Mouse (Mus musculus): Measurements from ENCODE around the gene Gm28363. TPM values are rescaled to one million over a fixed set of nuclear protein-coding genes. Genes with fewer than 3 reads are reported as not detected.

Gene Gm28363
- total RNA-seq (2023), result not detected

DNA sequence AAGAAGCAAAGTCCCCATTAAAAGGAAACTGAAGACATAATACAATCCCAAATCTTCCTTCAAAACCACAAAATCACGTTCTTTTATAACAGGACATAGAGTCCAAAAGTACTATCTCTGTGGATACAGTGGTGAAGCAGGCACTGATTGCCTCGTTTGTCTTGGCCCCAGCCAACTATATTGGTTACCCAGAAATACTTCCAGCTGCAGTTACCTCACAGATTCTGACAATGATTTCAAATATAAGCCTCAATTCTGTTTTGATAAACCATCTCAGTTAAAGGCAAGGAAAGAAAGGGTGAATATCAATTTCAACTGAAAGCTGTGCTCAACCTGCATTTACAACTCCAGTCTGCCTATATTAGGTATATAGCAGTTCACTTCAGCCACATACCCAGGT lies at the start of gene Gm28363:
Gm28363 (plus strand) TSS at position 301 of the 400 bp plus-strand sequence.

Other genes starting within 250 kb of the Gm28363 start
- not detected for gene B020011L13Rik, start 84.0 kb downstream of the Gm28363 start, total RNA-seq (2023)
- gene Gm28360, start 132.9 kb downstream of the Gm28363 start, total RNA-seq (2023), result not detected
- gene Gm28168, start 230.9 kb downstream of the Gm28363 start, total RNA-seq (2023), result not detected

Data from monocyte, adult 59 days (primary cell).